Mouse (Mus musculus): ENCODE measurements around the gene Dnajc30. TPM values are rescaled to one million over a fixed set of nuclear protein-coding genes. Genes with fewer than 3 reads are reported as not detected.

Gene Dnajc30
- 20.7 TPM for polyA plus RNA-seq (2014; fragmentation: Illumina TruSeq; extraction: RNeasy Lipid Tissue Mini Kit (QIAGEN cat#74804); ENCODE audit: low read depth, low replicate concordance)

GRCm38 (mm10) chr5:135063629-135064381, at the start of gene Dnajc30:
Gene Dnajc30, plus strand, starts transcription at chr5:135064202.

DNA sequence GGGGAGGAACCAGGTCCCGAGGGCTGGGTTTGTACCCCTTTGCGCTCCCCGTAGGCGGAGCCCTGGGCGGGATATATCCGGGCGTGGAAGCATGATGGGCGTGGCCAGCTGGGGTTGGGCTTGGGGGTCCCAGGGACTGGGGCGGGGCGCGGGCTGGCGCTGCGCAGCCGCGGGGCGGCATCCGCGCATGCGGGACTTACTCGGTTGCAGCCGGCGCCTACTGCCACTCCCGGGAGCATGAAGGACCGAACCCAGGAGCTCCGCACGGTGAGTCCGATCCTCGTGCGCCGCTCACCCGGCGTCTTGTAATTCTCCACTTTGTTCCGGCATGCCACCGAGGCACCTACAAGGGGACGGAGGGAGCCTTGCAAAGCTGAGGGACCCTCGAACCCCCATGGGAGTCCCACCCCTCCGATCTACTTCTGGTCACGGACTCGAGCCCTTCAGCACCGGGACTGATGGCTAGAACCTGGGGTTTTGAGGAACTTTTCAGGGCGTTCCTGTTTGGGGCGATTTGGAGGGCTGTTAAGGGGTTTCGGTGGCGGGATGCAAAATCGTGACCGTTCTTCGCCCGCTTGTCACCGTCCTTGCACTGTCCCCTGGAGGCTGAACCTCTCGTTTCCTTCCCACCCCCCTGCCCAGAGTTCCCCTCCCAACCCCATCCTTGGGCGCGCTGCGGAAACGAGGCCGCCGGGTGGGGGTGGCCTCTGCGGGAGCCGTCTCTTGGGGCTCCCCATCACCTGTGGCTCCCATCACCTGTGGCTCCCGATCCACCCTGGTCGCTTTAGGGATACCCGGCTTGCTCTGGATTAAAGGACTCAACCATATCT, 40.4 kb upstream of the Dnajc30 start, which contains the start of gene Stx1a:
Gene Stx1a, plus strand, starts transcription at position 139 of the 830 bp plus-strand sequence.

GRCm38 (mm10) chr5:135064909-135065446, 976 bp downstream of the Dnajc30 start, which contains the start of gene Bud23:
Gene Bud23, minus strand, starts transcription at chr5:135064959.

DNA sequence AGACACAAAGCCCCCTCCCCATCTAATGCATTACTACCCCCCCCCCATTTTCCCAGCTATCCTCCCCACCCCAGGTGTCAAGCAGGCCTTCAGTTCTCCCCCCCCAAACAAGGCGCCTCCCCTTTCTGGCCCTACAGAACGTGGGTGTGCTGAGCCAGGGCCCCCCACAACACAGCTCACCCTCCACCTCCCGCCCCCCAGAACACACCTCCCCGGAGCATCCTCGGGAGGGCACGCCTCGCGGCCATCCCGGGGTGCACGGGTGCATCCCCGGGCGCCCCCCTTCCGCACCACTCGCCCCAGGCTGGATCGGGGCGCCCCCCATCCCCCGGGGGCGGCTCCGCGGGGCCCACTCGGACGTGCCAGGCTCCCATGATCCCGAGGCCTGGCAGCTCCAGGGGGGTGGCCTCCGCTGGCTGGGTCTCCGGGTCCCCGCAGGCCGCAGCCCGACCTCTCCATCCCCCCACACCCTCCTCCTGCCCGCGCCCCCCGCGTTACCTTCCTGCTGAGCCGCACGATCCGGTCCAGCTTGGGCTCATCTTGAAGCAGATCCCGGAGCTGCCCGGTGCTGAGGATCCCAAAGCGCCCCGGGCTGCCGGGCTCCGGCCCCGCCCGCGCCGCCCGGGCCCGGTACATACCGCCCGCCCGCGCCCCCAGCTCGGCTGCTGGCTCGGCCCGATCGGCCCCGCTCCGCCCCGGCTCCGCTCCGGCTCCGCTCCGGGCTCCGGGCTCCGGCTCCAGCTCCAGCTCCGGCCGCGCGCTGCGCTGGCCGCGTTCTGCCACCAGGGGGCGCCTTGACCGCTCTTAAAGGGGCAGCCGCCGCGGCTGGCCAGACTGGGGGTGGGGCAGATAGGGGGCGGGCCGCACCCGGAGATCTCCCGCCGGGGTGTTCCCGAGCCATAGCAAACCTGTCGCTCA, 13.8 kb downstream of the Dnajc30 start, which contains the start of gene Vps37d:
Gene Vps37d, minus strand, starts transcription at position 703 of the 918 bp plus-strand sequence.

GRCm38 (mm10) chr5:135089653-135090052, 25.7 kb downstream of the Dnajc30 start, which contains the start of gene Mlxipl:
Gene Mlxipl, plus strand, starts transcription at chr5:135089890.

Other genes starting within 250 kb of the Dnajc30 start
- gene Tmem270, start 157.5 kb upstream of the Dnajc30 start, polyA plus RNA-seq (2014; fragmentation: Illumina TruSeq; extraction: RNeasy Lipid Tissue Mini Kit (QIAGEN cat#74804); ENCODE audit: low read depth, low replicate concordance): 2.6 TPM
- gene Cldn13, start 148.7 kb upstream of the Dnajc30 start, polyA plus RNA-seq (2014; fragmentation: Illumina TruSeq; extraction: RNeasy Lipid Tissue Mini Kit (QIAGEN cat#74804); ENCODE audit: low read depth, low replicate concordance): not detected
- gene Mettl27, start 131.8 kb upstream of the Dnajc30 start, polyA plus RNA-seq (2014; fragmentation: Illumina TruSeq; extraction: RNeasy Lipid Tissue Mini Kit (QIAGEN cat#74804); ENCODE audit: low read depth, low replicate concordance): 47.4 TPM
- gene Cldn4, start 117.3 kb upstream of the Dnajc30 start, polyA plus RNA-seq (2014; fragmentation: Illumina TruSeq; extraction: RNeasy Lipid Tissue Mini Kit (QIAGEN cat#74804); ENCODE audit: low read depth, low replicate concordance): 70.5 TPM
- gene Cldn3, start 78.0 kb upstream of the Dnajc30 start, polyA plus RNA-seq (2014; fragmentation: Illumina TruSeq; extraction: RNeasy Lipid Tissue Mini Kit (QIAGEN cat#74804); ENCODE audit: low read depth, low replicate concordance): 215 TPM
- gene Abhd11, start 55.0 kb upstream of the Dnajc30 start, polyA plus RNA-seq (2014; fragmentation: Illumina TruSeq; extraction: RNeasy Lipid Tissue Mini Kit (QIAGEN cat#74804); ENCODE audit: low read depth, low replicate concordance): 62.8 TPM
- 6.5 TPM for gene Stx1a, start 40.7 kb upstream of the Dnajc30 start, polyA plus RNA-seq (2014; fragmentation: Illumina TruSeq; extraction: RNeasy Lipid Tissue Mini Kit (QIAGEN cat#74804); ENCODE audit: low read depth, low replicate concordance)
- 38.7 TPM for gene Bud23, start 757 bp downstream of the Dnajc30 start, polyA plus RNA-seq (2014; fragmentation: Illumina TruSeq; extraction: RNeasy Lipid Tissue Mini Kit (QIAGEN cat#74804); ENCODE audit: low read depth, low replicate concordance)
- 9.1 TPM for gene Vps37d, start 14.1 kb downstream of the Dnajc30 start, polyA plus RNA-seq (2014; fragmentation: Illumina TruSeq; extraction: RNeasy Lipid Tissue Mini Kit (QIAGEN cat#74804); ENCODE audit: low read depth, low replicate concordance)
- 57.7 TPM for gene Mlxipl, start 25.7 kb downstream of the Dnajc30 start, polyA plus RNA-seq (2014; fragmentation: Illumina TruSeq; extraction: RNeasy Lipid Tissue Mini Kit (QIAGEN cat#74804); ENCODE audit: low read depth, low replicate concordance)
- gene Tbl2, start 85.5 kb downstream of the Dnajc30 start, polyA plus RNA-seq (2014; fragmentation: Illumina TruSeq; extraction: RNeasy Lipid Tissue Mini Kit (QIAGEN cat#74804); ENCODE audit: low read depth, low replicate concordance): 19.5 TPM
- gene Bcl7b, start 104.1 kb downstream of the Dnajc30 start, polyA plus RNA-seq (2014; fragmentation: Illumina TruSeq; extraction: RNeasy Lipid Tissue Mini Kit (QIAGEN cat#74804); ENCODE audit: low read depth, low replicate concordance): 43.9 TPM
- gene Baz1b, start 123.1 kb downstream of the Dnajc30 start, polyA plus RNA-seq (2014; fragmentation: Illumina TruSeq; extraction: RNeasy Lipid Tissue Mini Kit (QIAGEN cat#74804); ENCODE audit: low read depth, low replicate concordance): 37.2 TPM
- gene Fzd9, start 187.0 kb downstream of the Dnajc30 start, polyA plus RNA-seq (2014; fragmentation: Illumina TruSeq; extraction: RNeasy Lipid Tissue Mini Kit (QIAGEN cat#74804); ENCODE audit: low read depth, low replicate concordance): 0.17 TPM